Mouse (Mus musculus) cortical plate, adult 2 months (tissue): ENCODE results near the gene Nme1.

ENCODE experiments used
- CTCF ChIP-seq: fragments of 200-500 bp; IDR thresholded peaks from 2 replicates; pipeline ENCODE4 v1.5.1; 2011; ENCODE audit warnings: mild to moderate bottlenecking, control low read depth, low read length; ENCODE audit not compliant: insufficient read depth; ENCODE audit errors: extremely low read depth
- POLR2A ChIP-seq: fragments of 200-500 bp; IDR thresholded peaks from 2 replicates; pipeline ENCODE4 v1.6.1; 2011; ENCODE audit warnings: mild to moderate bottlenecking, low read length, control low read depth; ENCODE audit not compliant: insufficient read depth; ENCODE audit errors: extremely low read depth

- no peak for TF ChIP-seq CTCF
- no peak for TF ChIP-seq POLR2A
These were observed 4.6 kb upstream of the Nme1 start for GRCm38 (mm10) chr11:93972951-93973350.
